Mouse (Mus musculus) small intestine, adult 2 months (tissue): ENCODE data around the gene Lgals12.

Source experiments
- CTCF ChIP-seq: fragments of 200-500 bp; IDR thresholded peaks from 2 replicates; pipeline ENCODE4 v1.5.1; 2012; ENCODE audit warnings: low read depth, mild to moderate bottlenecking, control low read depth, inconsistent platforms, low read length, moderate library complexity, mixed read lengths; ENCODE audit not compliant: insufficient replicate concordance, insufficient read length; ENCODE audit errors: extremely low read depth
- POLR2A ChIP-seq: fragments of 200-500 bp; IDR thresholded peaks from 2 replicates; pipeline ENCODE4 v1.6.1; 2012; ENCODE audit warnings: low read depth, mild to moderate bottlenecking, control low read depth, inconsistent platforms, low read length, moderate library complexity

DNA sequence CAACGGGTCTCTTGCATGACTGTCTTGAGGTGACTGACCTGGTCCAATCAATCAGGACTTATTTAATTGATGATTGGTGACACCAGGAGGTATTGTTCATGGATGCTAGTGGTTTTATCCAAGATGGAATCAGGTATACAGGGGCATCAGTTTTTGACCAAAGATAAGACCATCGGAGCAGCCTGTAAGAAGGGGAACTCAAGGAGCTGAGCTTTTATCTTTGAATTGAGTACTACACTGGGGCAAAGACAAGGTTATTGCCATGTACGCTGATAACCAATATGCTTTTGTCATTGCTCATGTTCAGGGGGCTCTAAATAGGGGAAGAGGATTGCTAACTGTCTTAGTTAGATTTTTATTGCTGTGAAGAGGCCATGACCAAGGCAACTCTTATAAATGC, 58.1 kb downstream of the Lgals12 start:
- no peak for TF ChIP-seq CTCF
- no peak for TF ChIP-seq POLR2A
